Mouse (Mus musculus): ENCODE measurements around the gene Dctn3.
"Not testable (repeated sequence)": the region's sequence is repeated elsewhere in the genome, so short reads cannot be mapped to it uniquely, and the experiment has no call there.

GRCm38 (mm10) chr4:41684131-41684930, 38.6 kb downstream of the Dctn3 start:
- not testable (repeated sequence) for TF ChIP-seq POLR2A (IDR thresholded peaks at IDR 0.05; ENCODE audit: control insufficient read depth, extremely low read depth, insufficient read depth, low read length, poor library complexity); CTCF (IDR thresholded peaks at IDR 0.05; ENCODE audit: borderline replicate concordance, control insufficient read depth, extremely low read depth, insufficient read depth, low read length, poor library complexity)

Measured in thymus, adult 2 months (tissue).